ENCODE assay signal across 17 mouse cellular contexts in genomic region chr5:101646961-101647575, GRCm38 (mm10). TPM values are rescaled to one million over a fixed set of nuclear protein-coding genes. Genes with fewer than 3 reads are reported as not detected.
"Had no signal": no experiment of that assay in that cellular context is flagged by ENCODE, and none has a peak within 500 bp of the region (broad histone marks: within the 10 kb centered on the region; RNA-seq: fewer than 3 reads in every experiment).

No protein-coding gene starts in this region.

- H3K27ac ChIP-seq: kidney, postnatal 0 days; limb, embryonic 15.5 days; liver, embryonic 12.5 days; midbrain, embryonic 12.5 days; neural tube, embryonic 13.5 days had no signal

- H3K4me2 ChIP-seq: limb, embryonic 15.5 days; liver, embryonic 12.5 days had no signal

- H3K9ac ChIP-seq: limb, embryonic 15.5 days; liver, embryonic 12.5 days; lung, embryonic 14.5 days; midbrain, embryonic 12.5 days; neural tube, embryonic 13.5 days had no signal

- H3K4me1 ChIP-seq: liver, embryonic 12.5 days; neural tube, embryonic 13.5 days had no signal

- H3K36me3 ChIP-seq: limb, embryonic 15.5 days; liver, embryonic 12.5 days; midbrain, embryonic 12.5 days; neural tube, embryonic 13.5 days had no signal

- ATAC-seq: liver, embryonic 12.5 days; midbrain, embryonic 16.5 days had no signal

- H3K4me3 ChIP-seq: limb, embryonic 15.5 days; liver, embryonic 12.5 days; midbrain, embryonic 12.5 days; neural tube, embryonic 13.5 days had no signal

- H3K9me3 ChIP-seq: limb, embryonic 15.5 days; liver, embryonic 12.5 days; midbrain, embryonic 12.5 days had no signal

- DNase-seq: kidney, adult 9 months; kidney, postnatal 36 days; layer of hippocampus, adult 9-11 months; layer of hippocampus, postnatal 36 days; lung, postnatal 10 days; lung, postnatal 4 days; right cerebral cortex, postnatal 14 days; thymus, postnatal 4 days had no signal

RNA-seq across cellular contexts. Expression of gene Nkx6-1, which starts 17.7 kb away (rescaled TPM):
- polyA plus RNA-seq: liver, embryonic 16.5 days; spleen, adult 2 months had no signal
